Mouse (Mus musculus): Measurements from ENCODE around the gene Ghrh. TPM values are rescaled to one million over a fixed set of nuclear protein-coding genes. Genes with fewer than 3 reads are reported as not detected.

Gene Ghrh
- polyA plus RNA-seq, 1 experiment = not detected

GRCm38 (mm10) chr2:157328106-157328505, 19.2 kb downstream of the Ghrh start:
- no peak overlapping the region for H3K27ac ChIP-seq (replicated peaks; ENCODE audit: low read depth, low read length)
- no peaks in the 10 kb centered on the region for H3K4me1 ChIP-seq (ENCODE audit: control insufficient read depth, insufficient read depth, insufficient read length, low read length)
- H3K4me3 ChIP-seq (ENCODE audit: insufficient read depth, low read depth, low read length) = no peak overlapping the region

DNA sequence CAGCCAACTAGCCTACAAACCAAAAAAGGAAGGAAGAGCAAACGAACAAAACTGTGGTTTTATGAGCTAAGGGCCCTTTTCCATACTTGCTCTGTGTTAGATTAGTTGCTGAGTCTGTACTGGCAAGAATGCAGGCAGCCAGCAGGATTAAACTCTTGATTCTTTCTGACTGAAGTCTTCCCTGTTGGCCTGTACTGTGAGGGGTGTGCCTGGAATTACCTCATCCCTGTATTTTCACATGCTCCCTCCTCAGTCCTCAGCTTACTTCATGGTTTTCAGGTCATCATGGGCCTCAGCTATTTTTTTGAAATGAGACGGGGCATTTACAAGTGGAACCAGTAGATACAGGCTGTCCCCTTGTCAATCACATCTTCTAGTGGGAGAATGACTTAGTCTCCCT, 22.1 kb downstream of the Ghrh start:
- H3K27ac ChIP-seq (replicated peaks; ENCODE audit: low read depth, low read length) = no peak overlapping the region
- 0 out of 2 replicates have a peak, but pooled peaks cover 2% of the 10 kb centered on the region for H3K4me1 ChIP-seq (ENCODE audit: control insufficient read depth, insufficient read depth, insufficient read length, low read length)
- H3K4me3 ChIP-seq (ENCODE audit: insufficient read depth, low read depth, low read length) = no peak overlapping the region

- H3K4me3 ChIP-seq (ENCODE audit: insufficient read depth, low read depth, low read length) = no peak overlapping the region
- peak overlapping the region; percentile 49 for H3K27ac ChIP-seq (replicated peaks; ENCODE audit: low read depth, low read length)
- 0 out of 2 replicates have a peak, but pooled peaks cover 2% of the 10 kb centered on the region for H3K4me1 ChIP-seq (ENCODE audit: control insufficient read depth, insufficient read depth, insufficient read length, low read length)
Measured at GRCm38 (mm10) chr2:157322029-157322766, 25.1 kb downstream of the Ghrh start.

- Histone ChIP-seq H3K4me1 (ENCODE audit: control insufficient read depth, insufficient read depth, insufficient read length, low read length) (0 out of 2 replicates have a peak, but pooled peaks cover 2% of the 10 kb centered on the region), H3K27ac (replicated peaks; ENCODE audit: low read depth, low read length) (no peak overlapping the region), H3K4me3 (ENCODE audit: insufficient read depth, low read depth, low read length) (no peak overlapping the region)
Measured at GRCm38 (mm10) chr2:157320886-157321285, 26.4 kb downstream of the Ghrh start.

GRCm38 (mm10) chr2:157320135-157320534, 27.2 kb downstream of the Ghrh start:
- Histone ChIP-seq H3K27ac (replicated peaks; ENCODE audit: low read depth, low read length) (no peak overlapping the region), H3K4me3 (ENCODE audit: insufficient read depth, low read depth, low read length) (no peak overlapping the region), H3K4me1 (ENCODE audit: control insufficient read depth, insufficient read depth, insufficient read length, low read length) (0 out of 2 replicates have a peak, but pooled peaks cover 2% of the 10 kb centered on the region)

DNA sequence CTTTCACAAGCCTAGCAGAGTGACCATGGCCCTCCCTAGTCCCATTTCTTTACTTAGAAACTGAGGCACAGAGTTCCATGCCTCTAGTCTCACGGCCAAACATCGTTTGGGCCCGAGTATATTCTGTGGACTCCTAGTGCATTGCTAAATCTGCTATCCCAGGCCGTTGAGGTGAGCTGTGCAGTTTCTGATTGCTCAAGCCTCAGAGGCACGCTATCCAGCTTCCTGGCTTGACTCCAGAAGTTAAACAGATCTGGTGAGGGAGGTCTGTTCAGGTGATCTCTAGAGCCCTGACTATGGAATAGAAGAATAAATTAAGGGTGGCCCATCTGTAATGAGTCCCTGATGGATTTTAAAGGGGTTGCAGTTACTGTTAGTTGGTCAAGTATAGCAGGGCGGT, 30.1 kb downstream of the Ghrh start:
- Histone ChIP-seq H3K4me1 (ENCODE audit: control insufficient read depth, insufficient read depth, insufficient read length, low read length) (0 out of 2 replicates have a peak, but pooled peaks cover 2% of the 10 kb centered on the region), H3K27ac (replicated peaks; ENCODE audit: low read depth, low read length) (no peak overlapping the region)

GRCm38 (mm10) chr2:157316358-157316933, 30.9 kb downstream of the Ghrh start:
- no peaks in the 10 kb centered on the region for H3K4me1 ChIP-seq (ENCODE audit: control insufficient read depth, insufficient read depth, insufficient read length, low read length)
- no peak overlapping the region for H3K27ac ChIP-seq (replicated peaks; ENCODE audit: low read depth, low read length)
- H3K4me3 ChIP-seq (ENCODE audit: insufficient read depth, low read depth, low read length) = no peak overlapping the region

More for the DNA sequence above, 30.1 kb downstream of the Ghrh start:
- no peak overlapping the region for H3K4me3 ChIP-seq (ENCODE audit: insufficient read depth, low read depth, low read length)

DNA sequence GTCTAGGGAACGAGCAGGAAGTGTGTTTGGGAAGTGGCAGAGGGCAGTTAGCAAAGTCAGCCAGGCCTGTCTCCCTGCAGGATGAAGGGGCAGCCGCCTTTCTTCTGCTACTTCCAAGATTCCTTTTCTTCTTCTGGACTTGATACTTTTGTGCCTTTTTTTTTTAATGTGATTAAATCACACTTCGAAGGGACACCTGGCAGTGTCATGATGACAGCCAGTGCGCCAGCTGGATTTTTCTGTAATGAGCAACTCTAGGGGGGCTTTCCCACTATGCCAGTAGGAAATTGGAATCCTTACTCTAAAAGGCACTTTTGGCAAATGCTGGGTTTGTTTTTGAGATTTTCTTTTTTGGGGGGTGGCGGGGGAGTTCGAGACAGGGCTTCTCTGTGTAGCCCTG, 31.8 kb downstream of the Ghrh start:
- Histone ChIP-seq H3K27ac (replicated peaks; ENCODE audit: low read depth, low read length) (no peak overlapping the region), H3K4me3 (ENCODE audit: insufficient read depth, low read depth, low read length) (no peak overlapping the region), H3K4me1 (ENCODE audit: control insufficient read depth, insufficient read depth, insufficient read length, low read length) (no peaks in the 10 kb centered on the region)

DNA sequence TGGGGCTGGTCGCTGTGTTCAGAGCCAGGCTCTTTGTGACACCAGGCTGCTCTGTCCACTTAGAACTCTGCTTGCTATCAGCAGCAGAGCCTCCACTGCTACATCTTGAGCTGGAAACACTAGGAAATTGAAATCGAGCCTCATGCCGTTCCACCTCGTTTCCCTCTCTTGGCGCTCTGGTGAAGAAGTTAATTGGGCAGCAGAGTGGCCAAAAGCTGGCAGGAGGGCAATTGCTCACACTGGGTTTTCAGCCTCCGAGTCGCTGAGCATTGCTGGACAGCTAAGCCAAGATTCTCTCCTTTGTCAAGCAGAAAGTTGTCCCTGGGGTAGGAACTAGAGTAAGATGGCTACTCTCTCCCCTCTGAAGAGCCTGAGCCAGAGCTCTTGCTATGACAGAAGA, 33.0 kb downstream of the Ghrh start:
- H3K4me3 ChIP-seq (ENCODE audit: insufficient read depth, low read depth, low read length) = no peak overlapping the region
- no peak overlapping the region for H3K27ac ChIP-seq (replicated peaks; ENCODE audit: low read depth, low read length)
- no peaks in the 10 kb centered on the region for H3K4me1 ChIP-seq (ENCODE audit: control insufficient read depth, insufficient read depth, insufficient read length, low read length)

DNA sequence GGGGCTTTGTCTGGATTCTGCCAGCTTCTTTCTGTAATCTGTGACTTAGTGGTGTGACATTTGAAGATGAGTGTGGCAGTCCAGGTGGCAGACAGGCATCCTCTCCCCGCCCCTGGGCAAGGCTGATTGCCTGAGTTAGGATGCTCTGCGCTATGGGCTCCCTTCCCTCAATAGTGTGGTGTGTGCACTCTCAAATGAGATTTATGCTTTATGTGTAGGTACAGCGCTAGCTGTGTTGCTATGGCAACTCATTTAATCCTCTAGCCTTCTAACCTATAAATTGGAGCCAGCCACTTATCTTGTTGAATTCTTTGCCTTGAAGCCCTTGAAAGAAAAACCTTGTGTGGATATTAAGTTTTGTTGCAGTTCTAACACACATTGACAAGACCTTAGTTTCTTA, 33.6 kb downstream of the Ghrh start:
- Histone ChIP-seq H3K27ac (replicated peaks; ENCODE audit: low read depth, low read length) (no peak overlapping the region), H3K4me1 (ENCODE audit: control insufficient read depth, insufficient read depth, insufficient read length, low read length) (no peaks in the 10 kb centered on the region), H3K4me3 (ENCODE audit: insufficient read depth, low read depth, low read length) (no peak overlapping the region)

DNA sequence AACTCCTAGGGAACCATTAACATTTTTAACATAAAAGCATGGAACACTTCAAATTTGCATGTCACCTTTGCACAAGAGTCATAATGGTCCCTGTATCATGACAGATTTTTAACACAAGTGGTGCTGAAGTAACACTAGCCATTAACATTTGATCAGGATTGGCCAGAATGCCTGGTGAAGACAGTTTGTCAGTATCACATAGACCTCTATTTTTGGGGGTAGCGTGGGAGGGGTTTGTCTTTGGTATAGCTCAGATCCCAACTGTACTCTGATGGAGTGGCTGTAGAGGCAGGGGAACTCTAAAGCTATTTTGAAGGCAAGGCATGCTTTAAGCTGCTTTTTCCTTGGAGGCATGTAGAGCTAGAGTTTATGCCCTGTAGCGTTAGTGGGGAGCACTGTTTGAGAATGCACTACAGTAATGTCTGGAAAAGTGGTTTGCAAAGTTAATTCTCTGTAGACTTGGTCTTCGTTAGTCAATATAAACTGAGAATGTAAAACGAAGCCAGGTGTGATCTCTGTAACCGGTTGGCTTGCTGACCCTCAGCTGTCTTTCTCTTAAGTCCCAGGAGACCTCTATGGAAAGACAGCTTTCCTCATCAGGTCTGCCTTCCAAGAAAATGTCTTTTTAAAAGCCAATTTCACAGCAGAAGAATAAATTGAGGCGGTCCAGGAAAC, 36.2 kb downstream of the Ghrh start:
- no peaks in the 10 kb centered on the region for H3K4me1 ChIP-seq (ENCODE audit: control insufficient read depth, insufficient read depth, insufficient read length, low read length)
- no peak overlapping the region for H3K4me3 ChIP-seq (ENCODE audit: insufficient read depth, low read depth, low read length)
- H3K27ac ChIP-seq (replicated peaks; ENCODE audit: low read depth, low read length) = no peak overlapping the region

- H3K4me1 ChIP-seq (ENCODE audit: control insufficient read depth, insufficient read depth, insufficient read length, low read length) = no peaks in the 10 kb centered on the region
- no peak overlapping the region for H3K4me3 ChIP-seq (ENCODE audit: insufficient read depth, low read depth, low read length)
- no peak overlapping the region for H3K27ac ChIP-seq (replicated peaks; ENCODE audit: low read depth, low read length)
Measured at GRCm38 (mm10) chr2:157309611-157310010, 37.7 kb downstream of the Ghrh start.

DNA sequence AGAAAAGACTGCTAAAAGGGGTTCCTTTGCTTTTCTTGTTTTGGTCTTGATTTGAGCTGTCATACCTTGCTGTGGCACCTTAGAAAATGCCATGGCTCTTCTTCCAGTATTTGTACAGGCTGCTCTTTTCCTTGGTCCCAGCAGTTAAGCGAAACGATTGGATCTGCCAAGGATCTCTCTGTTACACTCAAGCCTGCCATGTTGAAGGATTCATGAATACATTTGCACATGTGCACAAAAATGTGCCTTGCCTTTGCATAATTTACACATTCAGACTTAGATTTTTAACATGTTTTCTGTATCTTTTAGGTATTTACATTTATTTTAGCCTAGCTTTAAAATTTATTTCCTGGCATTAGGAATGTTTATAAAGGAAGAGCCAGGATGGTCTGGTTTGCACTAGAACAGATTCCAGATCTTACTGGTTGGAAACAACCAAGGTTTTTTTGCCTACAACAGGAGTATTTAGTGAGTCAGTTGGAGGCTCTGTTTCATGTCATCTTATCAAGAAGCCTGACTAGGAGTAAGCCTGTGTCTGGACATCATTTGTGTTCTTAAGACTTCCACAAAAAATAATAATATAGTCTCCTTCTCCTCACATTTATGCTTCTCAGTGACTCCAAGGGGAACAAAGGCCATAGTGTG, 38.9 kb downstream of the Ghrh start:
- no peak overlapping the region for H3K4me3 ChIP-seq (ENCODE audit: insufficient read depth, low read depth, low read length)
- H3K4me1 ChIP-seq (ENCODE audit: control insufficient read depth, insufficient read depth, insufficient read length, low read length) = no peaks in the 10 kb centered on the region
- H3K27ac ChIP-seq (replicated peaks; ENCODE audit: low read depth, low read length) = no peak overlapping the region

DNA sequence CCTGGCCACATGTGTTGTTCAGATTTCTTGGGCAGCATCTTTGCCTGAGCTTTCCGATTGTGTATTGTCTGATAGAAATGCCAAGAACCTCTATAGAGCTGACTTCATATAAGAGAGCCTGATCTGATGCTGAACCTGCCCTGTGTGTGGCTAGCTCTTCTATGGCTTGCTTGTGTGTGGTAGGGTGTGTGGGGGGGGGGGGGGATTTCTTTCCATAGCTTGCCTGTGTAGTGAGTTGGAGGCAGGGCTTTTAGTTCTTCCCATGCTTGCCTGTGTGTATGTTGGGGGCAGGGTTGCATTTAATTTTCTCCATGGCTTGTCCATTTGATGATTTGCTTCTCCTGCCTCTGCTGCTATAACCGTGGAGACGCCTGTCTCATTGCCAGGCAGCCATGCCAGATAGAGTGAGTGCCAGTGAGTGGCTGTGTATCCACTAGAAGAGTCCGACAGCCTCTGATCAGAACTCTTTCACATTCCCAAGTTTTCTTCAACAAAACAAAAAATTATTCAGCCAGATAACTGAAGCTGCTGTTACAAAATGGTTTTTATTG, 39.5 kb downstream of the Ghrh start:
- H3K4me1 ChIP-seq (ENCODE audit: control insufficient read depth, insufficient read depth, insufficient read length, low read length) = no peaks in the 10 kb centered on the region
- H3K4me3 ChIP-seq (ENCODE audit: insufficient read depth, low read depth, low read length) = no peak overlapping the region
- H3K27ac ChIP-seq (replicated peaks; ENCODE audit: low read depth, low read length) = no peak overlapping the region

Measured in brown adipose tissue, adult 24 weeks (tissue).